Mouse (Mus musculus) MN1 (cell line): ENCODE measurements around the gene B3galt2.
"Not testable (repeated sequence)": the region's sequence is repeated elsewhere in the genome, so short reads cannot be mapped to it uniquely, and the experiment has no call there.

ENCODE experiments used
- DNase-seq: peaks from one replicate; pipeline ENCODE4 v3.0.0-alpha.2; 2016; ENCODE audit warnings: low spot score

Gene B3galt2

DNA sequence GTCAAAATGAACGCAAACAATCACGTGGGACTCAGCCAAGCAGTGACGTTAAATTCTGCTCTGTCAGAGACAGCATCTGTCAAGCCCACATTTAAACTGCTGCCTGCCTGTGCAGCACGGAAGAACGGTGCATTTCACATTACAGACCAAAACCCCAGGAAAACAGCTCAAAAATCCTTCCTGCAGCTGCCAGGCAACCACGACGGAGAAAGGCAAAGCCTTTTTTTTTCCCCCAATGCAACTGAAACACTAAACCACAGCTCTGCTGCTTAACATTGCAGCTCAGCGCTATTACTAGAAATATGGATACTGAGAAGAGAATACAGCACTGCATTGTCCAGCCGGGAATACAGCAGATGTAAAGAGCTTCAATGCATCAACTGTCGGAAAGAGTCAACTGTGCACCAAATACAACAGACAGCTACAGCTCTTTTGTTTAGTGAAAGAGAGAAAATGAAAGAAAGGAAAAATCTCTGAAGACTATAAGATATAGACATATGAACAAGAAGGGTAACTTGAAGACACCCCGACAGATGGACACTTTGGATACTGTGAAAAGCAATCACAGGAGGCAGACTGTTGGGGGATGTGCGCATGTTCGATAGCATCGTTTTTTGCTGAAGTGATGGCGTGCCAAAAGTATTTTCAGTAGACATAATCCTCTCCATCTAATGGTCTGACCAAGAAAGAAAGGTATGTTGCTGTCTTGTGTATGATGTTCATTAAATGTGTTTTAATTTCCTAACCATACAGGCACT lies at the start of gene B3galt2:
Gene B3galt2, plus strand, starts transcription at position 15 of the 758 bp plus-strand sequence.
- DNase-seq, result no peak

DNA sequence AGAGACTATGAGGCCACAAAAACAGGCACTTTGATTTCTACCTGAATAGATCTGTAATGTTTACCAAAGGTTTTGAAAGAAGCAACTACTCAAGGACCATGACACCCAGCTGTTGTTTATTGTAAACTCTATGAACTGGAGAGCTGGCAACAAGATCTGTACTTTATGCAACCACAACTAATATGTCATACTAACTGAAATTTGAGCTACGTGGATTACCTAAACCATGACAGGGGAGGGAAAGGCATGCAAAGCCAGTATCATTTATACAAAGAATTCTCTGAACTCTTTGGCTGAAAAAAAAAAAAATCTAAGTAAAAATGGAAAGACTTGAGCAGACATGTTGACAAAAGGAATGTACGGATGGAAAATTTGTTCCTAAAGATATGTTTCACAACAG lies 43.6 kb upstream of the B3galt2 start:
- DNase-seq, result no peak

DNA sequence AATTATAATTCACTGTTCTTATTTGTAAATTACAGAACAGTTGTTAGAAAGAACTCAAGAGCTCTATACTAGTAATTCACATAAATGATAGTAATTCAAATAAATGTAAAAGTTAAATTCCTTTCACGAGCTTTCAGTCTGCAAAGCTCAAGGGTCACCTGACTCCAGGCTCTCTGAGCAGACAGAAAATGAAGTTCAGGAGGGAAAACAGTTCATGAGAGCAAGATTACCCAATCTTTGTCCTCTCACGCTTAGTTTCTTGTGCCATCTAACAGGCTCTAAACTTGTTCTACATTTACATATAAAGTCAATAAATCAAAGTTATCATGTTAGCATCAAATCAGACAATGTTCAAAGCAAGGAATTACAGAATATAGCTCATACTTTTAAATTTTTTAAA lies 31.6 kb upstream of the B3galt2 start:
- no peak for DNase-seq

DNA sequence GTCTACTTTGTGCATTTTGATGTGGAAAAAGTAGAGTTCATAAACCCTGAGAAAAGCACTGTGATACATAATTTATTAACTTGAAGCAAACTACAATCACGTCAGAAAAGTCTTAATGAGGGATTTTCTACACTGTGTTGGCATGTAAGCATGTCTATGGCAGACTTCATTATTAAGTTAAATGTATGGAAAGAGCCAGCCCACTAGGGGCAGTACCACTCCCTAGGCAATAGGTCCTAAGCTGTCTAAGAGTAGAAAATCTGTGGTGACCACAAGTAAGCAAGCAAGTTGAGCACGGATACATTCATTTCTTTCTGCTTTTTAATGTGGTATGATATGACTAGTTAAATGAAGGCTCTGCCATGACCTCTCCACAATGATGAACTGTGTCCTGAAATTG lies 27.6 kb upstream of the B3galt2 start:
- no peak for DNase-seq

DNA sequence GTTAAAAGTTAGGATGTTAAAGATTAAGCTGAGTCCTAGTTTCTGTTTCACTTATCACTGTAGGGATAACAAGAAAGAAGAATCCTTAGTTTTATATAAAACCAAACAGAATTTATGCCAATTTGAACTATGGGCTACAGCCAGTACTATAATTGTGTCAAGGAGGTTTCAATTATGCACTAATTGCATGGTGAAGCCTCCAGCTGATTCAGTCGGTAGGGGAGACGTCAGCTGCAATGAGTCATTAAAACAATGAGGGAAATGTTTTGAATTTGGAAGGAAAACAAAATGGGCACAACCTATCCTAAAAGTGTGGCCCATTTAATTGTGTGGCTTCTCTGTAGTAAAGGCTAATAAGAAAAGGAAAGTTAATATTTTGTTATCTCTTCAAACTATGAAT lies 20.7 kb upstream of the B3galt2 start:
- DNase-seq, result no peak

DNA sequence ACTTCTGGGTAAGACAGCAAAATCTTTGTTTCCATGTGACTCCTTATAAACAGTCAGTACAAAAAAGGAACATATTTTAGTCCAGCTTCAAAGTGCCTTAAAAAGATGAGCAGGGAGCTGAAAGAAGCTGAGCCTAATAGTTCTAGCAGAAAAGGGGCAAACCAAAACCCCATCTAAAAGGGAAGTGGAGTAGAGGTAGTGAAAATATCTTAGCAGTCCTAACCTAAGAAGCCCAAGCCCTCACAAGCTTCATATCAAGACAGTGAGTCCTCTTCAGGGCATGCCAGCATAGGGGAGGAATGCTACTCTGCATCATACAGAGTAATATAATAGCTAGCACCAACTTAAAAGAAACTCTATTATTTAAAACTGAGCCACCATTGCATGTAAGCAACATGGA lies 18.5 kb upstream of the B3galt2 start:
- DNase-seq, result no peak

DNA sequence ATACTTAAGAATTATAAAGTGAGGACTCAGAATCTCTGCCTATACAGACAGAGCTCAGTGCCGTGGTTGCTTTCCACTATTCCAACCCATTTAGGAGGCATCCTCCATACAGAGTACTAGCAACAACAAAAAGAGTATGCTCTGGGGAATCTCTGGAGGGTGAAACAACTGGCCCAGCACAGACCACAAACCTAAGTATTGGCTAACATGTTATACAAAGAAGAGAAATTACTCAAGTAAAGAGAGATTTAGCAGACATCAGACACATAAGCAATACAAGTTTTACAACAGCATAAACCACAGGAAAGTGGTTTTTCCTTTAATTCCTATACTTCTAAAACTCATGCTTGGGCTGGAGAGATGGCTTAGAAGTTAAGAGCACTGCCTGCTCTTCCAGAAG lies 17.8 kb upstream of the B3galt2 start:
- no peak for DNase-seq

DNA sequence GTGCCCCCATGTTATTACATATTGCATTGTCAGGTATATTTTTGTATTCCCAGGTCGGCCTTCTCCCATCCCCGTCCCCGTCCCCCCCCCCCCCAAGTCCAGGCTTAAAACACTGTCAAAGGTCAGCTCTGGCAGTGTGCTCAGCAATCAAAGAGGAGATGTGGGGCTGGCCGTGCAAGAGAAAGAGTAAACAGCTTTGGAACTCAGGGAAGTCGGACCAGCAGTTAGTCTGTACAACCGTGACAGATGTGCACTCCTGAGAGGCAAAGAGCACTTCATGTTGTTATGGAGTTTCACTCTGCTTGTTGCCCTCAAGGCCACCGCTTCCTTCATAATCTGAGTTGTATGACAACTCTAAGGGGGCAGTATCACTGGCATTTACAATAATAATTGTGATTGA lies 9.1 kb upstream of the B3galt2 start:
- DNase-seq, result no peak

DNA sequence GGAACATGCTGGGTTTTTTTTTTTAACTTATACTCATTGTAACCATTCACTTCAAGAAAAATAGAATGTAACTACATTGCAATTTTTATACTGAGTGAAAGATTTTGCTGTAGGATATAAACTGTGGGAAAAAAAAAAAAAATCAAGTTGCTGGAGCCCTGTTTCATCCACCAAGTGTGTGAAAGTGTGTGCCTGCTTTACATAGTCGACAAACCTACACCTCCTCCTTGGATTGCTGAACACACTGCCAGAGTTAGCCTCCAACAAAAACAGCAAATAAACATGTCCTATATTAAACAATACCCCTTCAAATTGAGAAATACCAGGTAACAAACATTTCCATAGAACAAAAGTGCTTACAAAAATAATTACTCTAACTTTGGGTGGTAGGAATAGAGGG lies 8.1 kb upstream of the B3galt2 start:
- DNase-seq, result no peak

DNA sequence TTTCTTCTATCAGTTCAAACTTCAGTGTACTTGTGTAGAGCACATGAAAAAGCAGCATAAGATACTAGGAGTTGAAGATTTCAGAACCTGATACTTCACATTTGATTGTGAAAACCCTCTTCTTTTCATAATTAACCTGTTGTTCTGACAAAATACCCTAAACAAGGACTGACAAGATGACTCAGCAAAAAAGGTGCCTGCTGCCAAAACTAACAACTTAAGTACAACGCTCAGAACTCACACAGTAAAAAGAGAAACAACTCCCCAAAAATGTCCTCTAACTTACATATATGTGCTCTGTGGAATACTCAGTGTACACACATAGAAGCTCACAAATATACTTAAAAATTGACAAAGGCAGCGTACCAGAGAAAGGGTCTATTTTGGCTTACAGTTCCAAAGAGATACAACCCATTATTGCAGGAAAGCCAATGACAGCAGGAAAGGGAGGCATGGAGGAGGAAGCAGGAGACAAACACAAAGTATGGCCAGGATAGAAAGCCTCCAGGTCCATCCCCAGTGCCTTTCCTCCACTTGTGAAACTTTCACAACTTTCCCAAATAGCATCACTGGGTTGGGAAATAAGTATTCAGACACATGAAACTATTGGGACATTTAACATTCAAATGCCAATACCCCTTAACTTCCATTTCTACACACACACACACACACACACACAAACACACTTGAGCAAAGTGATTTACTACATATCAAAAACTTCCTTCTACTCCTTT lies 7.4 kb upstream of the B3galt2 start:
- no peak for DNase-seq

DNA sequence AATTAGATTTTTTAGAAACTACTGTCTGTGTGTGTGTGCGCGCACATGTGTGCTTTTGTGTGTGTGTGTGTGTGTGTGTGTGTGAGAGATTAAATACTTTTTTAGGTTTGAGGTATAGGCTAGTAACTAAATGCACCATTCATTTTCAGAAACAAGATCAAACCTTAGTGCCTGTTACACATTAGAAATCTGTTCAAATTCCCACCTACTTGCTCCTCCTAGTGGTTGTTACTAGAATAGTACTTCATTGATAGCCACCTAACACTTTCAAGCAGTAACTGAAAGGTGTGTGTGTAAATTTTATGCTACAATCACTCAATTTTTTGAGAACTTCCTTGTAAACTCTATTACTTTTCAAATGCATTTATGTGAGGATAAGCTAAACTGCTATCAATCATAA lies 3.8 kb downstream of the B3galt2 start:
- peak; percentile 77 for DNase-seq

DNA sequence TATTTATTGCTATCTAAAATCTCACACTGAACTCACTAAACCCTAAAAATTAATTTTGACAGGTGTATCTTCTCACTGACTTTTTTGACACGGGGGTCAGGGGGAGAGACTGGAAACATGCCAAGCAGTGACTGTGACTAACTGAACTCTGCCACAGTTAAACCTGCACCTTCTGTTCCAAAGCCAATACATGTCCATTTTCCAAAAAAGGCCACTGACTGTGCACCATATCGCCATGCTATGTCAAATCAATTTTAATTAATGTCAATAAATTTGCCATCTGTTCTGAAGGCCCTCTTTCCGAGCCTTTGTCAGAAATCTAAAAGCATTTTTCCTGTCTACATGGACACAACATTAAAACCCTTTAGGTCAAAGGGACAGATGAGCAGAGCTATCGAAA lies 4.9 kb downstream of the B3galt2 start:
- DNase-seq, result peak; percentile 70

DNA sequence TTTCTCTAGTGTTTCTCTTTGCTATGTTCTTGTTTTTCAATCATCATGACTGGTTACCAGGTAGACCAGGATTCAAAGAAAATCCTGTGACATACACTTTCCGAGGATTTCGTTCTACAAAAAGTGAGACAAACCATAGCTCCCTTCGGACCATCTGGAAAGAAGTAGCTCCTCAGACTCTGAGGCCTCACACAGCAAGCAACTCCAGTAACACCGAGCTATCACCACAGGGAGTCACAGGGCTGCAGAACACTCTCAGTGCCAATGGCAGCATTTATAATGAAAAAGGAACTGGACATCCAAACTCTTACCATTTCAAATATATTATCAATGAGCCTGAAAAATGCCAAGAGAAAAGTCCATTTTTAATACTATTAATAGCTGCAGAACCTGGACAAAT lies 5.8 kb downstream of the B3galt2 start:
- no peak for DNase-seq

DNA sequence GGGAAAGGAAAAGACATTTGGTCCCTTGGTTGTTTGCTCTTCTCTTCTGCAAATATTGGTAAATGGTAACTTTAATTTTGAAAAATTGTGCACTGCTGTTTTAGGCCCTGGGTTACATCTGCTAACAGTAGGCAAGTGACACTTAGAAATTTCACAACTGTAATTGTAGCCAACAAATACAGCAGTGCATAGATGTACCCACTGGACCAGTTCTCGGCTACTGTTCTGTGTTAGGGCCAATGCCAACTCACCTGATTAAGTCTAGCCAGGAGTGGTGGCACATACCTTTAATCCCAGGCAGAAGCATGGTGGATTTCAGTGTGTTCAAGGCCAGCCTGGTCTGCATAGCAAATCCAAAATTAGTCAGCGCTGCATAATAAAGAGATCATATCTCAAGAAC lies 9.9 kb downstream of the B3galt2 start:
- DNase-seq, result no peak

DNA sequence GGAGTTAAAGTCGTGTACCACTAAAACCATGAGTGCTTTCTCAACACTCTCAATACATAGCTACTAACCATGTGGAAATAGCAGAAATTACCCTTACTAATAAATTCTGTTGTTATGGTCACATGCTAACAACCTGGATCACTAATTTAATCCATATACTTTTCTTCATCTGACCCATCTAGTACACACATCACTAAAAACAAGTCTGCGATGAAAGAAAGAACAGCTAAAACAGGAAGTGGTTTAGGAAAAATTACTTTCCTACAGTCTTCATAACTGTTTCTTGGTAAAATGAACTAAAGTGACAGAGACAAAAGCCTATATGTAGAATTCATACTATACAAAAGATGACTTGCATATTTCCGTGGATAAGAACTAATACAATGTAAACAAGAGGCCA lies 13.2 kb downstream of the B3galt2 start:
- no peak for DNase-seq

DNA sequence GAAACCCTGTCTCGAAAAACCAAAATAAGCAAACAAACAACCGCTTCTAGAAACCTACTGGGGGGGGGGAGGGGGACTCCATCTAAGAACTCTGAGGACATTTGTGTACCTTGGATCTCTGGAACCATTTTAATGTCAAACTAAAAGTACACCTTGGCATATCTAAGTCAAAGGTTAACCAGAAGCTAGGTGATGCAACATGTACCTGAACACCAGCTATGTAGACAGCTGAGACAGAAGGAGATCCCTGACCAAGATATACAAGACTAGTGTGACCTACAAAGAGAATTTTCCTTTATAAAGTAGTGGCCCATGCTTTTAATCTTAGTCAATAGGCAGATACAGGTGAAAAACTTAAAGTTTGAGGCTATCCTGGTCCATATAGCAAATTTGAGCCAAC lies 22.7 kb downstream of the B3galt2 start:
- DNase-seq, result no peak

DNA sequence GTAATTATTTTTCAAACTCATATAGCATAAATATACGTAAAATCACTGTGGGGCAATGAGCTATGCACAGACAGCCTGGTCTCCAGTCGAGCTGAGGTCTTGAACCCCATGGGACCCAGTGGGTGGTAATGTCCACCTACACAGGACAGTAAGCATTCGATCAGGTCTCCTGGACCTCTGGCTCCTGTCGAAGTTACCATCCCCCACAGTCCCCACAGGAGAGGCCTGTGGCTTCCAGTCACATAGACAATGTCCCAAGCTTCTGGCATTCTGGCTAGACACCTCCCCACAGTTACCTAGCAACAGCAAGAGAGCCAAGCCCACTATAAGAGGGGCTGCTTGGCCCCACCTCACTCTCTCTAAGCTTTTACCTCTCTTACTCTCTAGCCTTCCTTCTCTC lies 24.3 kb downstream of the B3galt2 start:
- DNase-seq, result not testable (repeated sequence)

DNA sequence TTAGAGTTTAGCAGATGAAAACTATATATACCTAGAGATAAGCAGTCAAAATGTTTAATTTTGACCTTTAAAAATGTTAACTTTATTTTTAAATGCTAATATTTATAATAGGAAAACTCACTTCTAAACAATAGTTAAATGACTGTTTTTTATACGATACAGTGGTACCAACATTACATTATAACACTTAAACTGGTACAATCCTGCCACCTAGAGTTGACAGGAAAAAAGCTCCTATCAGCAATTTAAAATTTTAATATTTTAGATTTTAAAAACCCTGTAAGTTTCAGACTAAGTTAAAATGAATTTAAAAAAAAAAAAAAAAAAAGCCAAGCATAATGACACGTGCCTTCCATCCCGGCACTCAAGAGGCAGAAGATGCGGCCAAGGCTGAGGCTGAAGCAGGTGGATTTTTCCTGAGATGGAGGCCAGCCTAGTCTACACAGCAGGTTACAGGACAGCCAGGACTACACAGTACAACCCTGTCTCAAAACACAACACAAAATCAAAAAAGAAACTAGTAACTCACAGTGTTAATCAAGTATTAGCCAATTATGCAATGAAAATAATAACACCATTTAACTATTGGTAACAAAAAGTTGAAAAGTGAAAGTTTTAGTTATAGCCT lies 35.4 kb downstream of the B3galt2 start:
- DNase-seq, result peak; percentile 30

DNA sequence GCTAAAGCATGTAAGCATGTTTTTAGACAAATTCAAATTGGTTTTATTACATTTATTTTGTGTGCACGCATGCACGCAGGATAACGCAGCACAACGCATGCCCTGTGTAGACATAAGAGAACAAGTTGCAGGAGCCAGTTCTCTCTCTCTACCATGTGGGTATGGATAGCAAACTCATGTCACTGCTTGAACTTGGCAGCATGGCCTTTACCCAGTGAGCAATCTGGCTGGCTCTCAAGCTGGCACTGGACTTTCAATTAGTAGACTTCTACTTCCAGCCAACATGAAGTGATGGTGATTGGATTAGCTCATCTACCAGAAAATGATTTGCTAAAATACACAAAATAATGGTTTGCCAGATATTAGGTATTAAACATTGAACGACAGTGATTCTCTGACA lies 40.6 kb downstream of the B3galt2 start:
- no peak for DNase-seq

DNA sequence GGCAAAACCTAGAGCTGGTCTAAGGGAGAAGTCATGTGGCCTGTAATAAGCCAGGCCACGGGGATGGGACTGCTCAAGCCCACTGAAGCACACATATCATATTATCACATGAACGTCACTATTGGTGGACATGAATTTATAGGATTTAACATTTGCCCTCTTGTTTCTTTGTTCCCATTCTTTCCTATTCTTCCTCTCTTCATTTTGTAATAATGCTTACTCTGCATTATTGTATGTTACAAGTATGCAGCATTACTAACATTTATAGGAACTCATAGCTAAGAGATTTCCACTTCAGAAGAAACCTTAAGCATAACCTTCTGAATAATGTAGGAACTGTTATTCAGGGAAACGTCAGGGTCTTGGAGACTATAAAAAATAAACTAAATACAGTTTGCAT lies 44.4 kb downstream of the B3galt2 start:
- DNase-seq, result no peak

DNA sequence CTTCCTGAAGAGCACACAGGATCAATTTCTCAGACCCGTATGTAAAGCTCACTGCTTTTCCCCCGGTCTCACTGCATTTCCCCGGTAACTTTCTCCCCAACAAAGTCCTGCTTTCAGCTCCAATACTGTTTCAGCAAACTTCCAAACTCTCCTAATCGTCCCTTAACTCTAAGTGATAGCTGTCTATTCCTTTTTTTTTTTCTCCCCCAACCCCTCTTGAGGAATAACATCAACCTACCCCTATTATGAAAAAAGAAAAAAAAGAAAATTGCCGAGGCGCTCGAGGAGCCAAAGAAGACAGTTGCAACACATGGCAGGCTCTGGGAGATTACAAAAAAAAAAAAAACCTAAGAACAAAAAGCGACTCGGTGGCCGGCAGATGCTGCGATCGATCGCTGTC lies 61.3 kb downstream of the B3galt2 start:
- no peak for DNase-seq

DNA sequence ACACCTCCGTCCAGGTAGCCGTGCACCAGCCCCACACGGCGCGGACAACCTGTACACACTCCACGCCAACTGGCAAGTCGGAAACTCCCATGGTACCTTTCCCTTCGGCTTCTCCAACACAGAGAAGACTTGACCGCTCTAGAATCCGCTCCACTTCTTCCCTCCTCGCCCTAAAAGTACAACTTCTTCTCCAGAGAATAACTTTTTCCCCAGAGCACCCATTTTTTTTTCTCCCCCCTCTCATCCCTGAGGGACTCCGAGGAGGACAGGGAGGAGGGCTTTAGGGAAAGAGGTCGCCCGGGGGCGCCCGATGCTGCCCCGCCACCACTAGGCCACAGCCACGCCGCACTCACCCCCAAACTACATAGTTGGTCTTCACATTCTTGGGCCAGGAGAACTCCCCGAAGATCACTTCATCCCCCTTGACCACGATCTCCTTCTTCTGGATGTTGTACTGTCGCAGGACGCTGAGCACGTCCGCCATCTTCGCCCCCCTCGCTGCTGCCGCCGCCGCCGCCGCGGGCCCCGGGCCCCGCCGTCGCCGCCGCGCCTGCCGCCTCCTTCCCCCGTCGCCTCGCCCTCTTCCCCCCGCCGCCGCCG lies 61.8 kb downstream of the B3galt2 start:
- DNase-seq, result peak; percentile 57

DNA sequence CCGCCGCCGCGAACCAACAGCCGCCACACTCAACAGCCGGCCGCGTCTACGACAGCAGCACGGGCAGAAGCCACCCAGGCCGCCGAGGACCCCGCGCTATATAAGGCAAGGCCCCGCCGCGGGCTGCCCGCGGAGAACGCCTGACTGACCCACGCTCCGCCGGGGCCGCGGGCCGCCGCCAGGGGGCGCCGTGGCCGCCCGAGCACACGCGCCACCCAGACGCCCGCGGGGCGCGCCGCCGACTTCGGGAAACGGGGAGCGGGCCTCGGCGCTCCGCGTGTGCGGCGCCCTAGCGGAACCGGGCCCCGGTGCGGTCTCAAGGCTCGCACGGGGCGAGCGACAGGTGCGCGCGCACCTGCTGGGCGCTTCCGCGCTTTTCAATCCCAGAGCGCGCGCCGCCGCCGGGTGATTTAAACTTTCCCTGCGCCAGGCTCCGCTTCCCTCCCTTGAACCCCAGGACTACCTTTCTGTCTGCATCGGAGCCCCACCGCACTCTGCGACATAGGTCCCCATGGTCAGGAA lies 62.3 kb downstream of the B3galt2 start, which contains the start of gene Cdc73:
Gene Cdc73, minus strand, starts transcription at position 153 of the 522 bp plus-strand sequence.
- peak; percentile 91 for DNase-seq
